Mouse (Mus musculus) adrenal gland, postnatal 10 days (tissue): ENCODE measurements around the gene Plcb3. TPM values are rescaled to one million over a fixed set of nuclear protein-coding genes. Genes with fewer than 3 reads are reported as not detected.

Source experiments
- DNase-seq: peaks from one replicate; pipeline ENCODE4 v3.0.0; 2021; ENCODE audit warnings: mixed read lengths
- long read RNA-seq, 2 experiments: library from polyadenylated mRNA; stranded (forward); transcript quantifications; one replicate each; pipeline ENCODE4 v2.0.0; 2021
- total RNA-seq, 2 experiments: library from RNA; stranded (reverse); gene quantifications; 2 replicates each; pipeline ENCODE4 v1.2.3; 2021

The Plcb3 gene
- total RNA-seq = 10 to 100 TPM; 45.7 to 63.5 TPM
- long read RNA-seq, experiment 1, full-length matches to known transcripts = 20 of 28 reads
- long read RNA-seq, experiment 1, partial matches to known transcripts = 6 of 28 reads
- long read RNA-seq, experiment 1, other reads (novel, unspliced or antisense) = 2 of 28 reads
- long read RNA-seq, experiment 2, full-length matches to known transcripts = 32 of 47 reads
- long read RNA-seq, experiment 2, partial matches to known transcripts = 3 of 47 reads
- long read RNA-seq, experiment 2, other reads (novel, unspliced or antisense) = 12 of 47 reads

GRCm38 (mm10) chr19:6975537-6976521 lies at the start of gene Plcb3:
TSS of gene Plcb3 (minus strand) at chr19:6976470.
- DNase-seq = peak; percentile 84

GRCm38 (mm10) chr19:7020224-7020641 lies 44.0 kb upstream of the Plcb3 start:
- peak; percentile 77 for DNase-seq

- peak; percentile 38 for DNase-seq
Measured at GRCm38 (mm10) chr19:7019191-7019590, 42.9 kb upstream of the Plcb3 start, which contains the start of gene Fermt3. TSS of gene Fermt3 (minus strand) at chr19:7019469.

- DNase-seq = peak; percentile 7
Measured at GRCm38 (mm10) chr19:7018546-7018945, 42.3 kb upstream of the Plcb3 start.

GRCm38 (mm10) chr19:7017541-7018457 lies 41.5 kb upstream of the Plcb3 start:
- DNase-seq = peak; percentile 8

GRCm38 (mm10) chr19:7014481-7015135 lies 38.3 kb upstream of the Plcb3 start:
- peak; percentile 10 for DNase-seq

GRCm38 (mm10) chr19:7013984-7014383 lies 37.7 kb upstream of the Plcb3 start:
- no peak for DNase-seq

- DNase-seq = no peak
Measured at GRCm38 (mm10) chr19:7012426-7012825, 36.2 kb upstream of the Plcb3 start.

GRCm38 (mm10) chr19:7006892-7007593 lies 30.8 kb upstream of the Plcb3 start:
- DNase-seq = no peak

- peak; percentile 5 for DNase-seq
Measured at GRCm38 (mm10) chr19:6999360-7000063, 23.2 kb upstream of the Plcb3 start.

- no peak for DNase-seq
Measured at GRCm38 (mm10) chr19:6997721-6998290, 21.5 kb upstream of the Plcb3 start.

GRCm38 (mm10) chr19:6996006-6996405 lies 19.7 kb upstream of the Plcb3 start, which contains the start of the genes Nudt22 and Trpt1:
TSS of gene Nudt22 (minus strand) at chr19:6996117.
TSS of gene Trpt1 (plus strand) at chr19:6996131.
- DNase-seq = peak; percentile 94

GRCm38 (mm10) chr19:6995255-6995991 lies 19.2 kb upstream of the Plcb3 start:
- peak; percentile 52 for DNase-seq

- DNase-seq = no peak
Measured at GRCm38 (mm10) chr19:6994489-6994888, 18.2 kb upstream of the Plcb3 start.

- no peak for DNase-seq
Measured at GRCm38 (mm10) chr19:6994002-6994401, 17.7 kb upstream of the Plcb3 start.

GRCm38 (mm10) chr19:6993011-6993770 lies 16.9 kb upstream of the Plcb3 start:
- peak; percentile 6 for DNase-seq

- peak; percentile 97 for DNase-seq
Measured at GRCm38 (mm10) chr19:6992011-6992858, 16.0 kb upstream of the Plcb3 start, which contains the start of gene Dnajc4. TSS of gene Dnajc4 (minus strand) at chr19:6992572.
